Mouse (Mus musculus): ENCODE results near the gene Ubp1.

DNA sequence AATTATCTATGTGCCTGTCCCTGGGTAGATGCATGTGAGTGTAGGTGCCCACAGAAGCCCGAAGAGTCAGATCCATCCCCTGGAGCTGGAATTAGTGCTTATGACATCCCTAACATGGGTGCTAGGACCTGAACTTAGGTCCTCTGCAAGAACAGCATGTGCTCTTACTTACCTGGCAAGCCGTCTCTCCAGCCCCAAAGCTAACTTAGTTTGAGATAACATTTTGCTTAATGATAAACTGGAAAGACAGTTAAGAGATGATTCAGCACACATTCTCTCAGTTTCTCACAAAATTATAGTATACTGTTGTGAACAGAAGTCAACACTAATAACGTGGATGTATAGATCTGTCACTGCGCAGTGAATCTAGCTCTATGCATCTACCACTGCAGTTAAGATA, 36.1 kb downstream of the Ubp1 start:
- no peak for TF ChIP-seq EP300 (IDR thresholded peaks at IDR 0.05)
- TF ChIP-seq CTCF (IDR thresholded peaks at IDR 0.05) = no peak

Measured in lung, postnatal 0 days (tissue).